Mouse (Mus musculus): Measurements from ENCODE around the gene Lrrn2. TPM values are rescaled to one million over a fixed set of nuclear protein-coding genes. Genes with fewer than 3 reads are reported as not detected.

Lrrn2 gene
- polyA plus RNA-seq, 1 experiment from 2014 or later = 2.6 TPM

- DNase-seq (ENCODE audit: low spot score) (no peak), ATAC-seq (ENCODE audit: insufficient number of reproducible peaks, low FRiP score, low TSS enrichment, low read depth) (no peak)
- Histone ChIP-seq H3K4me3 (ENCODE audit: low read depth, low read length) (no peak overlapping the region), H3K36me3 (ENCODE audit: control insufficient read depth, insufficient read depth, low read length) (no peaks in the 10 kb centered on the region), H3K4me2 (ENCODE audit: low read depth, severe bottlenecking) (no peak overlapping the region), H3K27me3 (ENCODE audit: control insufficient read depth, insufficient read depth, low read length) (no peaks in the 10 kb centered on the region), H3K9ac (ENCODE audit: low read length) (no peak overlapping the region), H3K9me3 (ENCODE audit: control insufficient read depth, low read length) (no peaks in the 10 kb centered on the region), H3K4me1 (ENCODE audit: control insufficient read depth, insufficient read depth, low read length) (peaks cover 12% of the 10 kb centered on the region), H3K27ac (replicated peaks; ENCODE audit: low read depth, low read length) (no peak overlapping the region)
- 87% methylated on average over 7 of the region's 7 CpGs for WGBS
Observed at GRCm38 (mm10) chr1:132925270-132925669, 45.2 kb downstream of the Lrrn2 start.

- Histone ChIP-seq H3K9me3 (ENCODE audit: control insufficient read depth, low read length) (no peaks in the 10 kb centered on the region), H3K4me2 (ENCODE audit: low read depth, severe bottlenecking) (no peak overlapping the region), H3K27me3 (ENCODE audit: control insufficient read depth, insufficient read depth, low read length) (no peaks in the 10 kb centered on the region), H3K4me3 (ENCODE audit: low read depth, low read length) (no peak overlapping the region), H3K27ac (replicated peaks; ENCODE audit: low read depth, low read length) (no peak overlapping the region), H3K36me3 (ENCODE audit: control insufficient read depth, insufficient read depth, low read length) (no peaks in the 10 kb centered on the region), H3K4me1 (ENCODE audit: control insufficient read depth, insufficient read depth, low read length) (peaks cover 4% of the 10 kb centered on the region; the same call in 1 of the 2 replicates), H3K9ac (ENCODE audit: low read length) (no peak overlapping the region)
- ATAC-seq (ENCODE audit: insufficient number of reproducible peaks, low FRiP score, low TSS enrichment, low read depth) = no peak
- DNase-seq (ENCODE audit: low spot score) = no peak
- 36% methylated on average over 19 of the region's 19 CpGs for WGBS
Observed at GRCm38 (mm10) chr1:132928032-132928906, 48.2 kb downstream of the Lrrn2 start.

- Histone ChIP-seq H3K9ac (ENCODE audit: low read length) (no peak overlapping the region), H3K4me2 (ENCODE audit: low read depth, severe bottlenecking) (no peak overlapping the region), H3K4me3 (ENCODE audit: low read depth, low read length) (no peak overlapping the region), H3K27me3 (ENCODE audit: control insufficient read depth, insufficient read depth, low read length) (no peaks in the 10 kb centered on the region), H3K27ac (replicated peaks; ENCODE audit: low read depth, low read length) (no peak overlapping the region), H3K36me3 (ENCODE audit: control insufficient read depth, insufficient read depth, low read length) (no peaks in the 10 kb centered on the region), H3K4me1 (ENCODE audit: control insufficient read depth, insufficient read depth, low read length) (peaks cover 4% of the 10 kb centered on the region; the same call in 1 of the 2 replicates), H3K9me3 (ENCODE audit: control insufficient read depth, low read length) (no peaks in the 10 kb centered on the region)
- DNase-seq (ENCODE audit: low spot score) = no peak
- 49% methylated on average over 3 of the region's 3 CpGs for WGBS
- no peak for ATAC-seq (ENCODE audit: insufficient number of reproducible peaks, low FRiP score, low TSS enrichment, low read depth)
Observed at GRCm38 (mm10) chr1:132928907-132929250, 48.8 kb downstream of the Lrrn2 start.

GRCm38 (mm10) chr1:132930291-132930690 is 50.2 kb downstream of the Lrrn2 start:
- 50% methylated on average over 4 of the region's 4 CpGs for WGBS
- Histone ChIP-seq H3K27ac (replicated peaks; ENCODE audit: low read depth, low read length) (no peak overlapping the region), H3K36me3 (ENCODE audit: control insufficient read depth, insufficient read depth, low read length) (no peaks in the 10 kb centered on the region), H3K4me2 (ENCODE audit: low read depth, severe bottlenecking) (no peak overlapping the region), H3K4me3 (ENCODE audit: low read depth, low read length) (no peak overlapping the region), H3K9ac (ENCODE audit: low read length) (no peak overlapping the region), H3K4me1 (ENCODE audit: control insufficient read depth, insufficient read depth, low read length) (peaks cover 4% of the 10 kb centered on the region; the same call in 1 of the 2 replicates), H3K9me3 (ENCODE audit: control insufficient read depth, low read length) (no peaks in the 10 kb centered on the region), H3K27me3 (ENCODE audit: control insufficient read depth, insufficient read depth, low read length) (no peaks in the 10 kb centered on the region)
- no peak for ATAC-seq (ENCODE audit: insufficient number of reproducible peaks, low FRiP score, low TSS enrichment, low read depth)
- DNase-seq (ENCODE audit: low spot score) = no peak

GRCm38 (mm10) chr1:132932421-132932820 is 52.3 kb downstream of the Lrrn2 start:
- Histone ChIP-seq H3K27me3 (ENCODE audit: control insufficient read depth, insufficient read depth, low read length) (no peaks in the 10 kb centered on the region), H3K4me1 (ENCODE audit: control insufficient read depth, insufficient read depth, low read length) (peaks cover 4% of the 10 kb centered on the region; the same call in 1 of the 2 replicates), H3K36me3 (ENCODE audit: control insufficient read depth, insufficient read depth, low read length) (no peaks in the 10 kb centered on the region), H3K4me3 (ENCODE audit: low read depth, low read length) (no peak overlapping the region), H3K4me2 (ENCODE audit: low read depth, severe bottlenecking) (no peak overlapping the region), H3K27ac (replicated peaks; ENCODE audit: low read depth, low read length) (no peak overlapping the region), H3K9ac (ENCODE audit: low read length) (no peak overlapping the region), H3K9me3 (ENCODE audit: control insufficient read depth, low read length) (no peaks in the 10 kb centered on the region)
- ATAC-seq (ENCODE audit: insufficient number of reproducible peaks, low FRiP score, low TSS enrichment, low read depth) = no peak
- no peak for DNase-seq (ENCODE audit: low spot score)
- WGBS = 78% methylated on average over 2 of the region's 2 CpGs

- Histone ChIP-seq H3K36me3 (ENCODE audit: control insufficient read depth, insufficient read depth, low read length) (no peaks in the 10 kb centered on the region), H3K27me3 (ENCODE audit: control insufficient read depth, insufficient read depth, low read length) (no peaks in the 10 kb centered on the region), H3K4me2 (ENCODE audit: low read depth, severe bottlenecking) (no peak overlapping the region), H3K4me1 (ENCODE audit: control insufficient read depth, insufficient read depth, low read length) (no peaks in the 10 kb centered on the region), H3K27ac (replicated peaks; ENCODE audit: low read depth, low read length) (no peak overlapping the region), H3K9me3 (ENCODE audit: control insufficient read depth, low read length) (no peaks in the 10 kb centered on the region), H3K4me3 (ENCODE audit: low read depth, low read length) (no peak overlapping the region), H3K9ac (ENCODE audit: low read length) (no peak overlapping the region)
- ATAC-seq (ENCODE audit: insufficient number of reproducible peaks, low FRiP score, low TSS enrichment, low read depth) (no peak; the same call in 1 of the 2 replicates), DNase-seq (ENCODE audit: low spot score) (peak; percentile 75)
- 18% methylated on average over 5 of the region's 7 CpGs for WGBS
Observed at GRCm38 (mm10) chr1:132934856-132935255, 54.8 kb downstream of the Lrrn2 start.

- Histone ChIP-seq H3K4me2 (ENCODE audit: low read depth, severe bottlenecking) (no peak overlapping the region), H3K9ac (ENCODE audit: low read length) (no peak overlapping the region), H3K4me3 (ENCODE audit: low read depth, low read length) (no peak overlapping the region), H3K27me3 (ENCODE audit: control insufficient read depth, insufficient read depth, low read length) (no peaks in the 10 kb centered on the region), H3K27ac (replicated peaks; ENCODE audit: low read depth, low read length) (no peak overlapping the region), H3K9me3 (ENCODE audit: control insufficient read depth, low read length) (no peaks in the 10 kb centered on the region), H3K36me3 (ENCODE audit: control insufficient read depth, insufficient read depth, low read length) (no peaks in the 10 kb centered on the region), H3K4me1 (ENCODE audit: control insufficient read depth, insufficient read depth, low read length) (no peaks in the 10 kb centered on the region)
- ATAC-seq (ENCODE audit: insufficient number of reproducible peaks, low FRiP score, low TSS enrichment, low read depth) (no peak), DNase-seq (ENCODE audit: low spot score) (no peak)
- WGBS = 89% methylated on average over 26 of the region's 26 CpGs
Observed at GRCm38 (mm10) chr1:132937296-132938030, 57.4 kb downstream of the Lrrn2 start.

GRCm38 (mm10) chr1:132938975-132939374 is 58.9 kb downstream of the Lrrn2 start:
- ATAC-seq (ENCODE audit: insufficient number of reproducible peaks, low FRiP score, low TSS enrichment, low read depth) = no peak
- 82% methylated on average over 8 of the region's 8 CpGs for WGBS

More at GRCm38 (mm10) chr1:132938975-132939374, 58.9 kb downstream of the Lrrn2 start:
- Histone ChIP-seq H3K27me3 (ENCODE audit: control insufficient read depth, insufficient read depth, low read length) (no peaks in the 10 kb centered on the region), H3K4me3 (ENCODE audit: low read depth, low read length) (no peak overlapping the region), H3K4me1 (ENCODE audit: control insufficient read depth, insufficient read depth, low read length) (no peaks in the 10 kb centered on the region), H3K27ac (replicated peaks; ENCODE audit: low read depth, low read length) (no peak overlapping the region), H3K36me3 (ENCODE audit: control insufficient read depth, insufficient read depth, low read length) (no peaks in the 10 kb centered on the region), H3K9ac (ENCODE audit: low read length) (no peak overlapping the region), H3K4me2 (ENCODE audit: low read depth, severe bottlenecking) (no peak overlapping the region), H3K9me3 (ENCODE audit: control insufficient read depth, low read length) (no peaks in the 10 kb centered on the region)
- DNase-seq (ENCODE audit: low spot score) = no peak

All from limb, embryonic 11.5 days (tissue).